Mouse (Mus musculus) cerebellum, postnatal 14 days (tissue): ENCODE measurements around the gene Prlhr.

Experiments
- DNase-seq, 2 experiments: peaks; one replicate each; pipeline ENCODE4 v3.0.0; 2021; ENCODE audit warnings: mixed read lengths in 2 of 2

Prlhr gene

GRCm38 (mm10) chr19:60417611-60418010 lies 50.5 kb downstream of the Prlhr start:
- DNase-seq: peak; percentile 15 to 36
